Mouse (Mus musculus): ENCODE results near the gene Pigp. TPM values are rescaled to one million over a fixed set of nuclear protein-coding genes. Genes with fewer than 3 reads are reported as not detected.
"Not testable (repeated sequence)": the region's sequence is repeated elsewhere in the genome, so short reads cannot be mapped to it uniquely, and the experiment has no call there.

Pigp gene
- total RNA-seq, 1 experiment = 30.5 TPM

GRCm38 (mm10) chr16:94345733-94346132, 25.9 kb downstream of the Pigp start:
- Histone ChIP-seq H3K27ac (ENCODE audit: insufficient read depth, low read depth, low read length, poor library complexity, severe bottlenecking) (no peak overlapping the region), H3K9ac (ENCODE audit: insufficient read depth, low read depth, low read length, poor library complexity, severe bottlenecking) (no peak overlapping the region), H3K9me3 (ENCODE audit: control insufficient read depth, insufficient read depth, low read depth, low read length) (no peaks in the 10 kb centered on the region), H3K4me3 (ENCODE audit: insufficient read depth in 1 of 2, low read depth in 1 of 2, low read length in 2 of 2, poor library complexity in 1 of 2, severe bottlenecking in 1 of 2) (no peak overlapping the region), H3K36me3 (ENCODE audit: control insufficient read depth, insufficient read depth, low read length, poor library complexity, severe bottlenecking) (no peaks in the 10 kb centered on the region), H3K4me1 (ENCODE audit: control insufficient read depth in 2 of 2, insufficient read depth in 2 of 2, low read length in 2 of 2, poor library complexity in 1 of 2) (no peaks in the 10 kb centered on the region)
- DNase-seq (ENCODE audit: low read depth, low spot score) = no peak
- TF ChIP-seq HCFC1 (IDR thresholded peaks at IDR 0.05; ENCODE audit: borderline replicate concordance, insufficient read depth, low read length) (no peak), MAFK (IDR thresholded peaks at IDR 0.05; ENCODE audit: insufficient read depth, low read depth, low read length) (peak; percentile 59; the same call in 1 of the 2 replicates), ZC3H11A (IDR thresholded peaks at IDR 0.05; ENCODE audit: borderline replicate concordance, low read depth, low read length) (no peak), ZNF384 (IDR thresholded peaks at IDR 0.05; ENCODE audit: low read depth, low read length) (no peak), CHD2 (IDR thresholded peaks at IDR 0.05; ENCODE audit: low read depth, low read length) (no peak)
- in situ Hi-C loops (cut with MboI; ENCODE audit: low sequenced_read_pairs in 2 of 2, unreplicated experiment in 2 of 2) = no loop called here

DNA sequence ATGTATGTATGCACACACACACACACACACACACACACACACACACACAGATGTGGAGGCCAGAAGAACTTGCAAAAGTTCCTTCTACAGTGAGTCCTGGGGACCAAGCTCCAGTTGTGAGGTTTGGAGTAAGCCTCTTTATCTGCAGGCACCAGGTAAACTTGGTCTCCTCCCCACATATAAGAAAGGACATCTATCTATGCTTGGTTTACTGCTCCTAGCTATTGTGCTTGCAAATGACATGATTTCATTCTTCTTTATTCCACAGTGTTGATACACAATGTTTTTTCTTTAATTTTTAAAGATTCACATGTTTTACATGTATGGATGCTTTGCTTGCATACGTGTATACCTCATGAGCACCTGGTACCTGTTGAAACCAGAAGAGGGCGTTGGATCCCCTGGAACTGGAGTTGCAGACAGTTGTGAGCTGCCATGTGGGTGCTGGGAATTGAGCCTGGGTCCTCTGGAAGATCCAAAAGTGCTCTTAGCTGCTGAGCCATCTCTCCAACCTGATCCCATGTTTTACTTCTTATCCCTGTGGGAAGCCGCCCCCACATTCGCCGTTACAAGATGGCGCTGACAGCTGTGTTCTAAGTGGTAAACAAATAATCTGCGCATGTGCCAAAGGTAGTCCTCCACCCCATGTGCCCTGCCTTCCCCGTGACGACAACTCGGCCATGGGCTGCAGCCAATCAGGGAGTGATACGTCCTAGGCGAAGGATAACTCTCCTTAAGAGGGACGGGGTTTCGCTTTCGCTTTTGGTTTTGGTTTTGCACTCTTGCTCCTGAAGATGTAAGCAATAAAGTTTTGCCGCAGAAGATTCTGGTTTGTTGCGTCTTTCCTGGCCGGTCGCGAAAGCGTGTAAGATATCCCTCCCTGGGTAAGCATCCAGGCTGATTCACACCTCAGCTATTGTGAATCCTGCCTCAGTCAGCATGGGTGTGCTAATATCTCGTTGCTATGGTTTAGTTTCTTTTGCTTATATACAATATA, 32.2 kb downstream of the Pigp start:
- in situ Hi-C loops (cut with MboI; ENCODE audit: low sequenced_read_pairs in 2 of 2, unreplicated experiment in 2 of 2); H3K4me1 ChIP-seq (ENCODE audit: control insufficient read depth in 2 of 2, insufficient read depth in 2 of 2, low read length in 2 of 2, poor library complexity in 1 of 2); H3K9ac ChIP-seq (ENCODE audit: insufficient read depth, low read depth, low read length, poor library complexity, severe bottlenecking); H3K27ac ChIP-seq (ENCODE audit: insufficient read depth, low read depth, low read length, poor library complexity, severe bottlenecking); H3K9me3 ChIP-seq (ENCODE audit: control insufficient read depth, insufficient read depth, low read depth, low read length); H3K4me3 ChIP-seq (ENCODE audit: insufficient read depth in 1 of 2, low read depth in 1 of 2, low read length in 2 of 2, poor library complexity in 1 of 2, severe bottlenecking in 1 of 2); H3K36me3 ChIP-seq (ENCODE audit: control insufficient read depth, insufficient read depth, low read length, poor library complexity, severe bottlenecking); DNase-seq (ENCODE audit: low read depth, low spot score): not testable (repeated sequence)

- Histone ChIP-seq H3K27ac (ENCODE audit: insufficient read depth, low read depth, low read length, poor library complexity, severe bottlenecking) (no peak overlapping the region), H3K4me1 (ENCODE audit: control insufficient read depth in 2 of 2, insufficient read depth in 2 of 2, low read length in 2 of 2, poor library complexity in 1 of 2) (no peaks in the 10 kb centered on the region), H3K9ac (ENCODE audit: insufficient read depth, low read depth, low read length, poor library complexity, severe bottlenecking) (no peak overlapping the region), H3K4me3 (ENCODE audit: insufficient read depth in 1 of 2, low read depth in 1 of 2, low read length in 2 of 2, poor library complexity in 1 of 2, severe bottlenecking in 1 of 2) (no peak overlapping the region), H3K9me3 (ENCODE audit: control insufficient read depth, insufficient read depth, low read depth, low read length) (no peaks in the 10 kb centered on the region), H3K36me3 (ENCODE audit: control insufficient read depth, insufficient read depth, low read length, poor library complexity, severe bottlenecking) (no peaks in the 10 kb centered on the region)
- in situ Hi-C loops (cut with MboI; ENCODE audit: low sequenced_read_pairs in 2 of 2, unreplicated experiment in 2 of 2) = no loop called here
- DNase-seq (ENCODE audit: low read depth, low spot score) = no peak
- TF ChIP-seq HCFC1 (IDR thresholded peaks at IDR 0.05; ENCODE audit: borderline replicate concordance, insufficient read depth, low read length) = no peak
- no peak for TF ChIP-seq ZNF384 (IDR thresholded peaks at IDR 0.05; ENCODE audit: low read depth, low read length)
- no peak for TF ChIP-seq CHD2 (IDR thresholded peaks at IDR 0.05; ENCODE audit: low read depth, low read length)
- TF ChIP-seq MAFK (IDR thresholded peaks at IDR 0.05; ENCODE audit: insufficient read depth, low read depth, low read length) = no peak
- TF ChIP-seq ZC3H11A (IDR thresholded peaks at IDR 0.05; ENCODE audit: borderline replicate concordance, low read depth, low read length) = no peak
These were observed 36.0 kb downstream of the Pigp start for GRCm38 (mm10) chr16:94335656-94336055.

GRCm38 (mm10) chr16:94331886-94332252, 39.8 kb downstream of the Pigp start:
- TF ChIP-seq CHD2 (IDR thresholded peaks at IDR 0.05; ENCODE audit: low read depth, low read length) (no peak), MAFK (IDR thresholded peaks at IDR 0.05; ENCODE audit: insufficient read depth, low read depth, low read length) (no peak), ZNF384 (IDR thresholded peaks at IDR 0.05; ENCODE audit: low read depth, low read length) (no peak), ZC3H11A (IDR thresholded peaks at IDR 0.05; ENCODE audit: borderline replicate concordance, low read depth, low read length) (no peak)
- in situ Hi-C loops (cut with MboI; ENCODE audit: low sequenced_read_pairs in 2 of 2, unreplicated experiment in 2 of 2) = no loop called here
- no peak overlapping the region for H3K9ac ChIP-seq (ENCODE audit: insufficient read depth, low read depth, low read length, poor library complexity, severe bottlenecking)
- no peak overlapping the region for H3K27ac ChIP-seq (ENCODE audit: insufficient read depth, low read depth, low read length, poor library complexity, severe bottlenecking)
- H3K9me3 ChIP-seq (ENCODE audit: control insufficient read depth, insufficient read depth, low read depth, low read length) = no peaks in the 10 kb centered on the region
- peak; percentile 73 for DNase-seq (ENCODE audit: low read depth, low spot score)
- no peaks in the 10 kb centered on the region for H3K36me3 ChIP-seq (ENCODE audit: control insufficient read depth, insufficient read depth, low read length, poor library complexity, severe bottlenecking)
- no peak overlapping the region for H3K4me3 ChIP-seq (ENCODE audit: insufficient read depth in 1 of 2, low read depth in 1 of 2, low read length in 2 of 2, poor library complexity in 1 of 2, severe bottlenecking in 1 of 2)
- no peaks in the 10 kb centered on the region for H3K4me1 ChIP-seq (ENCODE audit: control insufficient read depth in 2 of 2, insufficient read depth in 2 of 2, low read length in 2 of 2, poor library complexity in 1 of 2)
